Mouse (Mus musculus): ENCODE measurements at regions not wholly inside any gene's neighbourhood (a gene's known extent, or its start where the extent isn't known, plus 50 kb on each side); places are given as distances from the start of the nearest gene placed in this dataset.

DNA sequence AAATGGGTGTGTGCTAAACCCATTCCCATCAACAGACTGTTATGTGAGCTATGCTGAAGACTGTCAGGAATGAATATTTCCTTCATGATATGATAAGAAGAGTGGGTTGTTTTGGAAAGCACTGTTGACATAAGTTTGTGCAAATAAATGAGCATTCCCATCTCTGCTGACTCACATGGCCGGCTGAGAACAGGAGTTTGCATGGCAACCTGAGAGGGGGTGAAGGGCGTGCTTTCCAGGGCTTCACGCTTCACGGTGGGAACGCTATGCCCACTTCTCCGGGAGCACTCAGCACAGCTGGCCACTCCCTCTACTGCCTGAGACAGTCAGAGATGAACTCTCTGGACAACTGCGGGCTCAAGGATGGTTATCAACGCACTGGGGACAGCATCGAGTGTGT lies 348.9 kb upstream of the Slc24a5 start:
- in situ Hi-C loops (cut with MboI, MseI), result no loop called here

GRCm38 (mm10) chr2:124719820-124720478 lies 348.0 kb upstream of the Slc24a5 start:
- in situ Hi-C loops (cut with MboI, MseI), result no loop called here

- in situ Hi-C loops (cut with MboI, MseI), result no loop called here
Measured at GRCm38 (mm10) chr2:124720593-124721445, 347.1 kb upstream of the Slc24a5 start.

GRCm38 (mm10) chr2:124724171-124724570 lies 343.8 kb upstream of the Slc24a5 start:
- in situ Hi-C loops (cut with MboI, MseI), result no loop called here

- in situ Hi-C loops (cut with MboI, MseI), result no loop called here
Measured at GRCm38 (mm10) chr2:124724827-124725480, 343.0 kb upstream of the Slc24a5 start.

GRCm38 (mm10) chr2:124727979-124728378 lies 339.9 kb upstream of the Slc24a5 start:
- in situ Hi-C loops (cut with MboI, MseI), result no loop called here

GRCm38 (mm10) chr2:124732593-124732992 lies 335.3 kb upstream of the Slc24a5 start:
- in situ Hi-C loops (cut with MboI, MseI), result no loop called here

DNA sequence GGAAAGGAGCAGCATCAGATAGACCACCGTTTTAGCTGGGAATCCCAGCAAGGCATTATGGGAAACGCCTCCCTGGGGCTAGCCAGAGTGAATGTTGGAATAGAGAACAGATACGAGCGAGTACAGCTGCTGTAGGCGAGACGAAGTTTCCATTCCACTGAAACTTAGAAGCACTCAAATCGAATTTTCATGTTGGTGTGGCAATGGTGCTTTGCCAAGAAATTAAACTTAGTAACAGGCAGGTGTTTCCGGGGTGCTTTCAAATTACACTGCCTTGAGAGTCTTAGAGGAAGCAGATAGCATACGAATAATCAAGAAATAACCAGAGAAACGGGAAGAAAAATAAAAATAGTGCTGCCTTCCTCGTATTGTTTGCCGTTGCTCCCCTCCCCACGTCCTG lies 327.1 kb upstream of the Slc24a5 start:
- in situ Hi-C loops (cut with MboI, MseI), result no loop called here

DNA sequence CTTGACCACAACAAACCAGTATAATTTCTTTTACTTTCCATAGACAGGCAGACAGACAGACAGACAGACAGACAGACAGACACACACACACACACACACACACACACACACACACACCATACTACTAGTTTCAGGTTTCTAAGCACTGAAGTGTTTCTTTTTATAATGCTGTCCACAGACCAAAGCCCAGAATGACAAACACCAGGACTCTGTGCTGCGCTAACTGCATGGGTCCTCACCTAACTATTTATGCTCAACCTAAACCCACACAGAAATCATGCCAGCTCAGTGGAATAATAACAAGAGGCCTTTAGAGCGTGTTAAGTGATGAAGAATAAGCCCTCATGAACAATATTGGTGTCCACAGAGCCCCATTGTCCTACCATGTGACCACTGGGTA lies 325.0 kb upstream of the Slc24a5 start:
- in situ Hi-C loops (cut with MboI, MseI), result no loop called here

DNA sequence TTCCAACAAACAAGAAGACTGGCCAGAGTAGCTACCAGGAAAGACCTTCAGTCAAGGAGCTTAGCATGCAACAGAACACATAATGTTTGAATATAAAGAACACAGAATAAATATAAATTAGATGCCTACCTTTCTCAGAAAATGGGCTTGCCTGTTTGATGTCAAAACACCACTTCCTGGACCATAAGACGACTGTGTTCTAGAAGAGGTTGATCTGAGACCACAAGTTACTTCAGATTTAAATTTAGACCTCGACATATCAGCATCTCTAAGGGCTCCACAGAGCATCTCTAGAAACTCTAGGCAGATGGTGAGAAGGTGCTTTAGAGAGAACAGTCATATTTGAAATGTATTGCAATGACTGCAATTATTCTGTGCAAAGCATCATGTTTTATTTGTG lies 322.9 kb upstream of the Slc24a5 start:
- in situ Hi-C loops (cut with MboI, MseI), result no loop called here

- in situ Hi-C loops (cut with MboI, MseI), result no loop called here
Measured at GRCm38 (mm10) chr2:124747119-124747518, 320.8 kb upstream of the Slc24a5 start.

DNA sequence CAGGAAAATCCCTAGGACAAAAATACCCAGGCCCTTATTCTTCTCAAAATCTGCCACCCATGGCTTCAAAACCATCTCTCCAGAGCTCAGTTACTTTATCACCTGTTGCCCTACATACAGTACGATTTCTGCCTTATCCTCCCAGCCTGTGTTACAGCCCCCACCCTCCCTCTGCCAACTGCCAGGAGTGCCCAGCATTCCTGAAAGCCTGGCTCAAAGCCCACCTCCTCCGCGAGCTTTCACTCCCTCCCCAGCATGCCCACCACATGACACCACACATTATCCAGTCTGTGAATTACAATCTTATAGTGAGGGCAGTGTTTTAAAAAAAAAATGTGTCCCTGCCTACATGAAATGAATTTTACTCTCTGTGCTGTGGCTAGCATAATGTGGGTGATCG lies 320.3 kb upstream of the Slc24a5 start:
- in situ Hi-C loops (cut with MboI, MseI), result no loop called here

DNA sequence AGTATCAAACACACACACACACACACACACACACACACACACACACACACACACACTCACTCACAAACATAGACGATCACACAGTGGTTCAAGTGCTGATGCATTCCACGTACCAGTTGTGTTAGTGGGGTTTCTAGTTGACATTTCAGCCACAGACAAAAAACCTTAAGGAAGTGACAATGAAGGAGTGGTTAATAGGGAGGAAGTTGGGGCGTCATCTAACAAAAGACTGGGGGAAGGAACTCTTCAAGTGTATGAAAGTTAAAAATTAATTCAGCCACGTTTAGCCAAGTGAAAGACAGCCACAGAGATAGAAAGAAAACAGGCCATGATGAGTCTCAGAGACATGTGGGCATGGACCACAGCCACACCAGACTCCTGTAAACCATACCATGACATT lies 316.1 kb upstream of the Slc24a5 start:
- in situ Hi-C loops (cut with MboI, MseI), result no loop called here

DNA sequence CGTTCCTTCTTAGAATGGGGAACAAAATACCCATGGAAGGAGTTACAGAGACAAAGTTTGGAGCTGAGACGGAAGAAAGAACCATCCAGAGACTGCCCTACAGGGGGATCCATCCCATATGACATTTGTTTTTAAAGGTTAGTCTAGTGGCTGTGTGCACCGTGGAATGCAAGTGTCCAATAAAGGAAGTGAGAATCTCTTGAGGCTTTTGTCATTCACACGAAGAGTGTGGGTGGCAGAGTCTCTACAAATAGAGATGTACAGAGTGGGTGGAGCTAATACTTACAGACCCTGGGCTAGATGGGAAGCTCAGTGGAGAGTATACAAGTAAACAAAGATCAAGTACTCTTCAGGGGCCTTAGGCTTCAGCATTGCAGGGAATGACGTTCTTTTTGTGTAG lies 314.2 kb upstream of the Slc24a5 start:
- in situ Hi-C loops (cut with MboI, MseI), result no loop called here

DNA sequence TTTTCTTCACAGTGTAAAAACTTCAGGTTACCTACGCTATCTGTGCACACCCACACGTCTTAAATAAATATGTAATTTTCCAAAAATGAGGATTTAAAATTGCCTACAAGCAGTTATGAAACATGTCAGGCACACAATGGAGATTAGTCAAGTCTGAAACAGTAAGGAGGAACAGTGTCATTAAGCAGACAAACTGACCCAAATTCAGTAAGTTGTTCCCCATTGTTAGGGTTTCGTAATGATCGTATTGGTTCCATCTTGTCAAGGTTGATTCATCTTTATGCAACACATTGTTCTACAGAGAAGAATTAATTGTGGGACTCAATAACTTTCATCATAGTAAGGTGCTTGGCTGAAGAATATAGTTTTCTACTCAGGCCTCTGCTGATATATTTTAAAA lies 312.7 kb upstream of the Slc24a5 start:
- in situ Hi-C loops (cut with MboI, MseI), result no loop called here

DNA sequence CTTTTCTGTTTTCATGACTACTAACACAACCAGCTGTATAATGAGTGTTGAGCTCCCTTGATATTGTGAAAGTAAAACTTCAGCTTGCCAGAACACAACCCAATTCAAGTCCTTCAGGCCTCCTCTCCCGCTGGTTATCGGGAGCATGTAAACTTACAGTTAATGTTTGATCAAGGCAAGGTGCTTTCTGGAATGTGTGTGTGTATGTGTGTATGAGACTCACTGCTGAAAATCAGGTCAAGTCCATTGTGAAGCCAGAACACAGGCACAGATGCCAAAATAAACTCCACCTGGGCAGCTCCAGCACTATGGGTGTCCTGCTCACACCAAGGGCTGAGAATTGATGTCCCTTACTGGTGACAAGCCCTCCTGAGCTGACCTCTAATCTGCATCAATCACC lies 308.9 kb upstream of the Slc24a5 start:
- in situ Hi-C loops (cut with MboI, MseI), result no loop called here

- in situ Hi-C loops (cut with MboI, MseI), result no loop called here
Measured at GRCm38 (mm10) chr2:124763650-124764049, 304.3 kb upstream of the Slc24a5 start.

- in situ Hi-C loops (cut with MboI, MseI), result no loop called here
Measured at GRCm38 (mm10) chr2:124764186-124764910, 303.6 kb upstream of the Slc24a5 start.

DNA sequence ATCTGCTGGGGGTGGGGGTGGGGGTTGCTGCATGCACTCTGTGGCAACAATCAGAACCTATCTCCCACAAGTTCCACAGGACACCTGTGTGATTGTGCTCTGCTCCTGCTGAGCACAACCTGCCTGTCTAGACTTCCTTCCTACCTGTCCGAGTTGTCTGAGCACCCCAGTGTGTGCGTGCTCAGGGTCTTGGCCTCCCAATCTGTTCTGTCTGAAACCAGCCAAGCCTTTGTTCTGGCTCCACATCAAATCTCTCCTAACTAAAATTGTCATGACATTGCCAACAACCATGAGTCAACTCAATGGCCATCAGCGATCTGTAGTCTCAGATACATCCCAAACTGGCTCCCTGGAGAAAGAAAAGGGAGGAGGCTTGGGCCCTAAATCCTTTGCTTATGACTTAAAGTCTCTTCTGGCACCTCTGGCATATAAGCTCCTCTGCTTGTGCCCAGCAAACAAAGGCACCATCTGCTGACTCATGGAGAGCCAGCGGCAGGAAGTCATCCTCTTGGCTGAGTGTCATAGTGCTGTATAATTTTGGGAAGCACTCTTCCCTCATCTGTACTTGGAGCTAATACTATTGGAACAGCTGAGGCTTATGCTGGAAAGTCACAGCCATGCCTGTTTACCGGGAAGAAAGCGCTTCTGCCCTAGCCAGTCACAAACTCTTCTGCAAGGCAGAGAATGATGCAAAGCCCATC lies 298.5 kb upstream of the Slc24a5 start:
- in situ Hi-C loops (cut with MboI, MseI), result no loop called here

- in situ Hi-C loops (cut with MboI, MseI), result no loop called here
Measured at GRCm38 (mm10) chr2:124770028-124770427, 297.9 kb upstream of the Slc24a5 start.

GRCm38 (mm10) chr2:124772055-124772708 lies 295.7 kb upstream of the Slc24a5 start:
- in situ Hi-C loops (cut with MboI, MseI), result no loop called here

All from T-helper 1 cell (primary cell).